Mouse (Mus musculus) layer of hippocampus, adult 9-11 months (tissue): ENCODE measurements around the gene Luzp2.
"Not testable (repeated sequence)": the region's sequence is repeated elsewhere in the genome, so short reads cannot be mapped to it uniquely, and the experiment has no call there.

Experiments
- DNase-seq: peaks from one replicate; pipeline ENCODE4 v3.0.0; 2022

The Luzp2 gene

GRCm38 (mm10) chr7:55009173-55009771 is 174.0 kb downstream of the Luzp2 start:
- DNase-seq, result no peak

DNA sequence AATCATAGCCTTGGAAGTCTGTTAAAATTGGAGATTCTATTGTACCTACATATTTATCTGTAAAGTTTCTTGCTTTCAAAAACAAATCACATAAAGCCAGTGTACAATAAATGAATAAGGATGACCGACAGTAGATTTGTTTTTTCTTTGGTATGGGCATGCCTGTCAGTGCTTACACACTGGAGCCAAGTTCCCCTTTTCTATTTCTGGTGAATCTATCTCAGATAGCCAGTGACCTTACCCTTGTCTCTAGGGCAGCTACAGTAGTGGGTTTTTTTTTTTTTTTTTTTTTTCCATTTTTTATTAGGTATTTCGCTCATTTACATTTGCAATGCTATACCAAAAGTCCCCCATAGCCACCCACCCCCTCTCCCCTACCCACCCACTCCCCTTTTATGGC is 298.6 kb downstream of the Luzp2 start:
- not testable (repeated sequence) for DNase-seq

DNA sequence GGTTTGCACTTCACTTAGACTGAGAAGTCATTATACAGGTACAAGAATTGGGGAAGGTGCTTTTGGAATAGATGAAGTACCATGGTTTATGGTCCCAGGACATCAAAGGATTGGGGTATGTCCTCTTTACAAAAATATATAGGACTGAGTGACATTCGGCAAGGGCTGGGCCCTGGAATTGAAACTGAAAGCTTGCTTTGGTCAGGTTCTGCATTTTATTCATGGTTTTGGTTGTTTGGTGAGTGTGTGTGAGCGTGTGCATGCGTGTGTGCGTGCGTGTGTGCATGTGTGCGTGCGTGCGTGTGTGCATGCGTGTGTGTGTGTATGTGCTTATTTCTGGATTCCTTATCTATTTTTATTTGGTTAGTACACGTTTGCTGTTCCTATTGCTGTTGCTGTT is 353.6 kb downstream of the Luzp2 start:
- no peak for DNase-seq

DNA sequence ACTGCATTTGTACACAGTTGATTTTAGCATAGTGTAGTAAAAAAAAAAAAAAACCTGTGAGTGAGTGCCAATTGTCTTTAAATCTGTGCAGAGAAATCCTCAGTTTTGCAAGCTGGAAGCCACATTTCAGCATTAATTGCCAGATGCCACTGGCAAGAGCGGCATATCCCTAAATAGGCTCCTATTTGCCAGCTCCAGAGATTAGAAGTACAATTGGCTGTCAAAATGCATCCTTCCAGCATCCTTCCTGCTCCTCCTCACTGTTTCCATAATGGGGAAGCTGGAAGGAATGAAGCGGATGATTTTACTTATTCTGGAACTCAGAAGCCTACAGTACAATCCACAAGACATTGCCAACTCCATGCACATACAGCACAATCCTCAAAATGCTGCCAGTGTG is 354.2 kb downstream of the Luzp2 start:
- DNase-seq, result peak; percentile 84

GRCm38 (mm10) chr7:55190655-55191054 is 355.4 kb downstream of the Luzp2 start:
- DNase-seq, result no peak

GRCm38 (mm10) chr7:55198806-55199205 is 363.5 kb downstream of the Luzp2 start:
- peak; percentile 3 for DNase-seq

GRCm38 (mm10) chr7:55222997-55223396 is 387.7 kb downstream of the Luzp2 start:
- no peak for DNase-seq

- no peak for DNase-seq
Measured at GRCm38 (mm10) chr7:55229407-55229806, 394.1 kb downstream of the Luzp2 start.
